Mouse (Mus musculus) thymus, adult 18-20 months (tissue): Measurements from ENCODE around the gene Safb.
A peak's percentile ranks its signal among the peaks of the same experiment; 100 is the strongest.
"Not testable (repeated sequence)": the region's sequence is repeated elsewhere in the genome, so short reads cannot be mapped to it uniquely, and the experiment has no call there.

Experiments used
- DNase-seq, 2 experiments: peaks; one replicate each; pipeline ENCODE4 v3.0.0; 2022; ENCODE audit warnings: mixed read lengths in 2 of 2

The Safb gene

DNA sequence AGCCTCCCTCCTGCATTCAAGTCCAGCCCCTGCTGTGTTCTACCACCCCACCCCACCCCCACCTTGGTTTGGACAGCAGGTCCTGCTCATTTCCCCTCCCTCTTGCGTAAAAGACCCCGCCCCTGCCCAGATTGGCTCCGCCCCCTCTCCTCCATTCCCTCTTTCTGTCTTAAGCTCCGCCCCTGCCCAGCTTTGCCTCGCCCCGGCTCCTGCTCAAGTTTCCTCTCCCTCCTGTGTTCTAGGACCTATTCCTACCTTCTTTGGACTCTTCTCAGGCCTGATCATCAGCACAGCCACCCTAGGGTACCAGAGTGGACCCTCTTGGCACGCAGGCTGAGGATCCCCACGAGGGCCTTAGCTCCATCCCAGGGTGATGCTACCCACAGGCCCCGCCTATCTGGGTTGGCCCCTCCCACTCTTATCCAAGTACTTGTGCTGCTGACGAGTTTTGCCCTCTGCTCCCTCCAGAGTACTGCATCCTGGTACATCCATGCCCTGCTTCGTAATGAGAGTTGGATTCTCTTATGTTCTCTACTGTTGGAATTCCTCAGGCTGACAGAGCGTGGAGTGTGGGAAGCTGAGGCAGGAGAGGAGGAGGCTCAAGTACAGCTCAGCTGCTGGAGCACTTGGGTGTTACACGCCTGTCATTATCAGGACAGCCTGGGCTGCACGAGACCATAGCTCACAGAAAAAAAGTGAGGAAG is 27.4 kb downstream of the Safb start:
- DNase-seq = no peak

DNA sequence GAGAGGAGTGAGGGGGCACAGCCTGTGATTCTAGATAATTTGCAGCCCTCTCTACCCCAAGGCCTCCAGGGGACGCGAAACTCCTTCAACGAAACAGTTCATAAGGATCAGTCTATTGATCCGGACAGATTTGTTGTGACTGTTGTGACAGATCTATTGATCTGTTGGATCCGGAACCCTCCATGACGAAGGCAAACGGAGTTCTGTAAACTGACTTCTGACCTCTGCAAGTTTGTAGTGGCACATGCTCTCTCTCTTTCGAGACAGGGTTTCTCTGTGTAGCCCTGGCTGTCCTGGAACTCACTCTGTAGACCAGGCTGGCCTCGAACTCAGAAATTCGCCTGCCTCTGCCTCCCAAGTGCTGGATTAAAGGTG is 27.9 kb downstream of the Safb start:
- not testable (repeated sequence) for DNase-seq

DNA sequence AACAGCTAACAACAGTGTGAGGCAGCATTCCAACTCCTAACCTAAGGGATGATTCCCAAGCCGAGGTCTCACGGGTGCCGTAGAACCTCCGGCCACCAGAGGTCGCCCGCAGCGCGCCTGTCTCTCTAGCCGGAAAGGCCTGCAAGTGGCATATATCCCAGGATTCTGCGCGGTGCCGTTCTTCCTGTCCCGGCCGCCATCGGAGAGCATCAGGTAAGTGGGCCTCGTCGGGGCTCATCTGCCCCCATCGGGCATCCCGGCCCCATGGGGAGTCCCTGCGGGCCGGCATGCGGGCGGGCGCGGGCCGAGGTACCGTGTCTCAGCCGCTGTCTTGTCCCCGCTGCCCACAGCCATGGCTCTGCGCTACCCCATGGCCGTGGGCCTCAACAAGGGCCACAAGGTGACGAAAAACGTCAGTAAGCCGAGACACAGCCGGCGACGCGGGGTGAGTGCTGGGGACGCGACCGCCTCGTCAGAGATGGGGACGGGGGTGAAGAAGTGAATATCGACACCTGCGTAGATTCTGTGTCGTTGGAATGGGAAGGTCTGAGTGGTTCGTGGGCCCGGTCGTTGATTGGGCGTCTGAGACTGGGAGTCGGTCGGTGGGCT is 28.7 kb downstream of the Safb start, which contains the start of gene Rpl36:
Gene Rpl36 (plus strand): TSS at position 181 of the 609 bp plus-strand sequence.
- peak; percentile 84 to 87 for DNase-seq

DNA sequence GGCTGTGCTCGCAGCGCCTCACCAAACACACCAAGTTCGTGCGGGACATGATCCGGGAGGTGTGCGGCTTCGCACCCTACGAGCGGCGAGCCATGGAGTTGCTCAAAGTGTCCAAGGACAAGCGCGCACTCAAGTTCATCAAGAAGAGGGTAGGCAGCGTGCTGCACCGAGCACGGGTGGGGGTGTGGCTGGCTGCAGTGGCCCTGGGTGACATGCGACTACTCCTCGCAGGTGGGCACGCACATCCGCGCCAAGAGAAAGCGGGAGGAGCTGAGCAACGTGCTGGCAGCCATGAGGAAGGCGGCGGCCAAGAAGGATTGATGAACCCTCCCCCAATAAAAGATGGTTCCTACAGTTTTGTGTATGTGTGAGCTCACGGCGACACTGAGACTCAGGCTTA is 29.3 kb downstream of the Safb start:
- DNase-seq = not testable (repeated sequence)

DNA sequence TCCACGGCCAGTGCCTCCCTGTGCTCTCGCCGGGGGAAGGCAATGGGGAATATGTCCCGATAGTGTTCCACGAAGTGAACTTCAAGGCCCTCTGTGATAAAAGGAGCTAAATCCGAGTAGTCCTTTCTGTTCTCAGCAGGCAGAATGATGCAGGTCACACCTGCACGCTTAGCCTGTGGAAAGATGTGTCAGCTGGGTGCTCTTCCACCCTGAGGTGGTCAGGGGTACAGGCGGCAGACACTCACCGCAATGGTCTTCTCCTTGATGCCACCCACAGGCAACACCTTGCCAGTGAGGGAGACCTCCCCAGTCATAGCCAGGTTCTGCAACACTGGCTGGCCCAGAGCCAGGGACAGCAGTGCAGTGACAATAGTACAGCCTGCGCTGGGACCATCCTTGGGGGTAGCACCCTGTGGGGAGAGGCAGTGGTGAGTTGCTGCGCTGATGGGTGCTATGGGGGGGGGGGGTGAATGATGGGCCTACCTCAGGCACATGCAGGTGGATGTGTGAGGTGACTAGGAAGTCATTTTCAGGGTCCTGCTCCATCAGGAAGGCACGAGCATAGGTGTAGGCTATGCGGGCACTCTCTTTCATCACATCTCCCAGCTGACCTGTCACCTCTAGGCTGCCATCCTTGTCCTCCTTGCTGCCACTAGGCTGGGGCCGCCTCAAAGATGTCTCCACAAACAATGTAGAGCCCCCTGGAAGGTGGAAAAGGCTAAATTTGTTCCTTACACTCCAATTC is 29.9 kb downstream of the Safb start:
- no peak for DNase-seq

DNA sequence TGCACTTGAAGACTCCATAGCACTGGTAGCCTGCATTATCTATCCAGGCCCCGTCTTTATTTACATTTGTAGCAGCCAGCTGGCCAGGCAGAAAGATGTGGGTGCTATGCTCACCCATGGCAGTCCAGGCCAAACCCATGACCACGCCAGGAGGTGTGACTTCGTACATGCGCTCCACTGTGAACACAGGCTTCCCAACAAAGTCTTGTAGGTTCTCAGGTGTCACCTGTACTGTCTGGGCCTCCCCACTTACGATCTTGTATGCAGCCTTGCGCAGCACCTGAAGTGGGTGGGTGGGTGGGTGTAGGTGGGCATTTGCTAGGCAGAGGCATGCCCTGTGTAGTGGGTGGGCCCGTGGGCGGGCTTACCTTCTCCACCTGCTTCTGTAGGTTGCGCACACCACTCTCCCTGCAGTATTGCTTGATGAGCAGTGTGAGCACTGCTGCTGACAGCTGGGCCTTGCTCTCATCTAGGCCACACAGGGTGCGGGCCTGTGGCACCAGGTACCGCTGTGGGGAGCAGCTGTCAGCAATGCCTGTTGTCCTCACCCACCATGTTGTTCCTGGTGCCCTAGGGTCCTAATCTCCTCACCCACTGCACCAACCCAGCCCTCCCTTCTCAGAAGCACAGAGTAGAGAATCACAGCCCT is 30.6 kb downstream of the Safb start:
- no peak for DNase-seq

DNA sequence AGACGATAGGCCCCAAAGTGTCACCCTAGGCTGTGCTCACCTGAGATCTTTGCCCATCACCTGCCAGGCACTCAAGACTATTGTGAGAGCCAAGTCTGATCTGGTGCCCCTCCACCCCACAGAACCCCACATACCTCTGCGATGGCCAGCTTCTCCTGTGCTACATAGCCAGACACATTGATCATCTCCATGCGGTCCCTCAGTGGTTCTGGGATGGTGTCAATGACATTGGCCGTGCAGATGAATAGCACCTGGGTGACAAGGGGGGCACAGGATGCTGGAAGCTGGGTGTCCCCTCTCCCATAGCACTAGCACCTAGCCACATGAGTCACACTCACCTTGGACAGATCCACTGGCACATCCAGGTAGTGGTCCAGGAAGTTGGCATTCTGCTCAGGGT is 31.2 kb downstream of the Safb start:
- no peak for DNase-seq

DNA sequence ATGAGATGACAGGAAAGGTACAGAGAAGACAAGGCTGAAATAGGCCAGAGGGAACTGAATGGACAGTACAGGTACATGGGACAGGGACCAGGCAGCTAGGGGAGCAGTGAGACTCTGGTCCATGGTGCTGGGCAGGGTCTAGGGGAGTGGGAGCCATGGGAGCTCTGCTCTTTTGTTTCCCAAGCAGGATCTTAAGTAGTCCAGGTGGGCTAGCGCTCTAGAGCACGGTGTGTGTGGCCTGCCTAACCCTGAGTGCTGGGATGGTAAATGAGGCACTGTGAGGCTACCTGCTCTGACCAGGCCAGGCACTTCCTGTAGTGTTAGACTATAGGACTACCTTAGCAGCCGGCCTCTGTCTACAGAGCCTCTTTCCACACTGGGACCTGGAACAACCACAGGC is 32.1 kb downstream of the Safb start:
- DNase-seq = no peak

DNA sequence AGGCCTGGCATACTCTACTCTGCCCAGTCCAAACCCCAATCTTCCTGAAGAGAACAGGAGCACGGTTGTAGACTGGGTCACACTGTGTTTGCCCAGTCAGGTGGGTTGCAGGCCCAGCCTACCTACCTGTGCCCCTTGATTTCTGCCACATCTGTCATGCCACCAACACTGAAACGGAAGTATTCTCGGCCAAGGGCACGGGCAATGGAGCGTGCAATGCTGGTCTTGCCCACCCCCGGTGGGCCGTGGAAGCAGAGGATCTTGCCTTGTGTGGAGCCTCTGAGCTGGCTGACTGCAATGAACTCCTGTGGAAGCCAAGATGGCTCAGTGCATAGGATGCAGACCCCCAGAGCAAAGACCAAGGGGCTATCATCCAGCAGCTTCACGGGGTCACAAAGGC is 33.0 kb downstream of the Safb start:
- no peak for DNase-seq

DNA sequence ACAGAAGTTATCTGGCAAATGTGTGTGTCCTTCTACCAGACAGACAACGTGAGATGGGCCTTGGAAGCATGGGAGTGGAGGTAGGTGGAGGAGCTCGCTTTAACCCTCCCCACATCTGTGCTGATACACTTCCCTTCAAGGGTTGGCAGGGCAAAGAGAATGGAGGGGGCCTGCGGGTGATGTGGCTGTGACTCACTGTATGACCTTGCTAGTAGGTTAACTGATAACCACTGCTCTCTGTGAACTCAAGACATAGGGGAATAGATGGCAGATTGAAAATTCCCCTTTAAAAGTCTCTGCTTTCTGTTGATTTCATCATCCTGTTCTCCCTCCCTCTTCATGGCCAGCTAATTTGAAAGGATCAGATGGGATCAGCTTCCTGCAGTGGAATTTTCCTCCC is 40.9 kb downstream of the Safb start:
- DNase-seq = no peak

DNA sequence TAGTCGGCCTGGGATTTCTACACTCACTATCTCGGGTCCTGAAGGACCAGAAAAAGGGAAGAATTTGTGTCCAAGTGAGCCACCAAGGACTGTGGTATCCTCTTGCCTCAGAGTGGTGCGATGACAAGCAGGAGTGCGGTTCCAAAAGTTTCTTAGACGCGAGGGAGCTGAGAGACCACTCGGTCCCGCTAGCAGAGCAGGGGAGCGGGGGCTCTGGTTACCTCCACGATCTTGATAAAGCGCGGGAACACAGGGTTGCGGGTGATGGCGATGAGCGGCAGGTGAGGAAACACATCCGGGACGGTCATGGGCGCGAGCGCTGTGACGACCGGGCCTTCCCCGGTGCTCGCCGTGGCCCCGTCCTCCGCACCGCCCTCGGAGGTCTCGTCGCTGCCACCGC is 41.6 kb downstream of the Safb start:
- no peak for DNase-seq

DNA sequence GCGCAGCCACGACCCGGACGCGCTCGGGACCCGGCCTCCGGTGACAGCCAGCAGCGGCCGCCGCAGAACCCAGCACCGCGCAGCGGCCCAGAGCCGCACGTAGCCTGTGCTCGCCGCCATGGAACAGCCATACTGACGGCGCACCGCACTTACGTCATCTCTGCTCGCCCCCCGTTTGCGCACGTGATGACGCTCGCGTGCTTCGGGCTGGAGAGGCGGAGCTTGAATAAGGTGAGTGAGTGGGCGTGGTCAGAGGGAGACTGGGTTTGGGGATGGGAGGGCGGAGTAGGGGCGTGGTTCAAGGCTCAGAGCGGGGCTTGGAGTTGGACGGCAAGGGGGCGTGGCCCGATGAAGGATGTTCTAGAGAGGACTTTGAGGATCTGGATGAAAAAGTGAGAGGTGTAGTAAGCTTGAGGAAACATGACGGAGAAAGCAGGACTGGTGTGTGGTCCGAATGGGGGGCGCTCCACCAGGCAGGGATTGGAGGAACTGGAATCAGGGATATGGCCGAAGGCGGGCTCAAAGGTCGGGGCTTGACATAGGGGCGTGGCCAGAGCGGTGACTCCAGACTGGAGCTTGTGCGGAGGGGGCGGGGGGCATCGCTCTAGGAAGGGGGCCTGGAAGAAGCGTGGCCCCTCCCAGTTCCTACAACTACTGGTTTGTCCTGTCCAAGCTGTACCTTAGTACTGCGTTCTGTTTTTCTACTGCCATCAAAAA is 42.3 kb downstream of the Safb start, which contains the start of gene Lonp1:
Gene Lonp1 (minus strand): TSS at position 134 of the 717 bp plus-strand sequence.
- peak; percentile 89 to 95 for DNase-seq

DNA sequence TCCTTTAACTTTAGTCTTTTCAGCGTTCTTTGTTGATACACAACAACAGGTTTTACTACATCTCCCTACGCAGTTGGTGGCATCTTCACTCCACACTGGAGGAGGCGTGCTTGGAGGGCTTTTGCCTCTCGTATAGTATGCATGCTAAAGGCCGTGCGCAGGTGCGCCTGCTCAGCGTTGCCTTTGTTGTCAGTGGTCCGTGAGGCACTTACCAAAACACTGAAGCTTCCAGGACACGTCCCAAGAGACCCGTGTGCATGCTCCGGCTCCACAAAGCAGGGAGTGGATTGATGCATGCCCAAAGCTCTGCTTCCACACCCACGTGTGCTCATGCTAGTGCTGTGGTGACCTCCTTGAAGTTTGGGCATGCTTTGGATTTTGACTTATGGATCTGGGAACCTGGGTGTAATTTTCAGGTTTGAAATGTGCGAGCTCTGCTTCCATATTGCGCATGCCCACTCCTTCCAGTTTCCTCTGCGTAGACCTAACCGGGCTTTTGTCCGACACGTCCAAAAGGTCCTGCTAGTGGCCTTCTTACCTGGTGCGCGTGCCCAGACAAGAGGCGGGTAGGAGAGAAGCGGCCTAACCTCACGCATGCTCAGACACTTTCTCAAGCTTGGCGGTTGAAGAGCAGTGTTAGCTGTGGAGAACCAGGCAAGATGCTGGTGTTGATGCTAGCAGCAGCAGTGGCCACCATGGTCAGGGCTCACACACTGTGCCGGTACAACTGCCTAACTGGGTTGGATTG is 43.1 kb downstream of the Safb start, which contains the start of gene Catsperd:
Gene Catsperd (plus strand): TSS at position 614 of the 748 bp plus-strand sequence.
- DNase-seq = no peak

DNA sequence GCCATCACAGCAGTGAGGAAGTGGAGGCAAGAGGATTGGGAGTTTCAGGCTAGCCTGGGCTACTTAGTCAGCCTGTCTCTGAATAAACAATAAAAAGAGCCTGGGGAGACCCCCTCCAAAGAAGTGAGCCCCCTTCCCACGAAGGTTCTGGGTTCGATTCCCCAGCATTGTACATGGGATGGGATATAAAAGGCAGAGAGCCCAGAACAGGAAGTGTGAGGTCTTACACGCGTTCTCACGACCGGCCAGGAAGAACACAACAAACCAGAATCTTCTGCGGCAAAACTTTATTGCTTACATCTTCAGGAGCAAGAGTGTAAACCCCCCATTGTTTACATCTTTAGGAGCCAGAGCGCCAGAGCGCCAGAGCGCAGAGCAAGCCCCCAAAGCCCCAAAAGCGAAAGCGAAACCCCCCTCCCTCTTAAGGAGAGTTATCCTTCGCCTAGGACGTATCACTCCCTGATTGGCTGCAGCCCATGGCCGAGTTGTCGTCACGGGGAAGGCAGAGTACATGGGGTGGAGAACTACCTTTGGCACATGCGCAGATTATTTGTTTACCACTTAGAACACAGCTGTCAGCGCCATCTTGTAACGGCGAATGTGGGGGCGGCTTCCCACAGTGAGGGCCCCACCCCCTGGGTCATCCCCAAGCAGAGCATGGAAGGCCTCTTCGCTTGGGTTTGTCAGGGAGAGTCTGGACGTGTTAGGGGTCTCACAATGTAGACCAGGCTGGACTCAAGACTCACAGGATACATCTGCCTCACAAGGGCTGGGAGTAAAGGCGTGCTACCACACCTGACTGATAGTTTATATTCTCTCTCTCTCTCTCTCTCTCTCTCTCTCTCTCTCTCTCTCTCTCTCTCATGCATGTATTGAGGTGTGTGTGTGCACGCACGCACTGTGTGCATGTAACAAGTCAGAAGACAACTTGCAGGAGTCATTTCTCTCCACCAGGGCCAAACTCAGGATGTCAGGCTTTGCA is 45.5 kb downstream of the Safb start:
- not testable (repeated sequence) for DNase-seq

DNA sequence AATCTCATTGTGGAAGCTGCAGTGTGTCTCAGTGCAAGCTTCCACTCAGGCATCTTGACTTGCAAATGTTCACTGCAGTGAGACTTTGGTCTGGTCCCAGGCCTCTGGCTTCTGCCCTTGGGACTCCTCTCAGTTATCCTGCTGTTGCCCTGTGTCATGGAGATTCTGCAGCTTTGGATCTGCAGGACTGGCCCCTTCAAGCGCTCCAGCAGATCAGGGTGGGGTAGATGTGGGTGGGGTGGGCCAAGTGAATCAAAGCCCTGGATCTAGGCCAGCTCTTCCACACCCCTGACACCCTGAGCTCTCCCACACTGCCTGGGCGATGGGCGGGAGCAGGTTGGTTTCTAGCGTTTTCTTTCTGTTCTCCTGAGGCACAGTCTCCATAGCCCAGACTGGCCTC is 47.2 kb downstream of the Safb start:
- DNase-seq = no peak

DNA sequence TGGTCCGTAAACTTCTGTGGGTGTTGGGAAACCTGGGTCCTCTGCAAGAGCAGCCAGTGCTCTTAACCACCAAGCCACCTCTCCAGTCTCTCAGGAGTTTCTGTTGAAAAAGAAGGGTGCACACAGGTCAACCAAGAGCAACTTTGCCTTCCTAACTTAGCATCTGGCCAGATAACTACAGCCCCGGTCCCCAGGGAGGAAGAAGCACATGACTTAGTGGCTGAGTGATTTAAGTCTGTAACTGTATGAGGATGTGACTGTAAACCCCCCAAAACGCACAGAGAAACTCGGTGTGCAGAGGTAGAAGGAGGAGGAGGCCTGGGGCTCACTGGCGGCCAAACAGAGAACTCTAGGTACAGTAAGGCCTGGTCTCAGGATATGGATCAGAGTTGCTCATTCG is 49.4 kb downstream of the Safb start:
- no peak for DNase-seq

DNA sequence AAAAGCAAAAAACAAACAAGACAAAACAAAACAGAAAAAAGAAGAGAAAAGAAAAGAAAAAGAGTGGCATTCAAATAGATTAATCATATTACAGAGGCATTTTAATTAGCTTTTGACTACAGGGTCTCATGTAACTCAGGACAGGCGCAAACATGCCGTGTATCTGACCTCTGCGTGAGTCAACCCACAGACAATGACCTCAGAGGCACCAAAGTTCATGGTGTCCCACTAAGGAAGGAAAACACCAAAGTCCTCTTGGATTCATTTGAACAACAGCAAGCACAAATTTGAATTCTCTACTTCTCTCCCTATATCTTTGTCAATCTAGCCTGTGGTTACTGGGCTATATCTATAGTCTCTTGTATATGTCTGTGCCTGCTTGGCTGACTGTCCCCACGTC is 58.6 kb downstream of the Safb start:
- no peak for DNase-seq

DNA sequence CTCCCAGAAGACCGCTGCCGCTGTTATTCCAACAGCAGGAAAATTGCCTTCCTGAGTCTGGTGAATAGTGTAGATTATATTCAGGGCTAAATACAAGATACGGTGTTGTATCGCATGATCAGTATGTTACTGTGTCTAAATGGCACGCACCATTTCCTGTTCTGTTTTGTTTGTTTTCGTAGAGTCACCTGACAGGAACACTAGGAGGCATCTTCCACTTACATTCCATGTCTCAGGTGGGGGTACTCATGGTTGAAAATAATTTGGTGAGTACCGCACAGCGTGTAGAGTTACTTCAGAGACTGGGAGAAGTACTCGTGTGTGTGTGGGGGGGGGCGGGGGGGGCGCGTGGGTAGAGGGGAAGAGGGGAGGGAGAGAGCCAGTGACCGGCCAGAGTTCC is 62.9 kb downstream of the Safb start:
- DNase-seq = no peak

DNA sequence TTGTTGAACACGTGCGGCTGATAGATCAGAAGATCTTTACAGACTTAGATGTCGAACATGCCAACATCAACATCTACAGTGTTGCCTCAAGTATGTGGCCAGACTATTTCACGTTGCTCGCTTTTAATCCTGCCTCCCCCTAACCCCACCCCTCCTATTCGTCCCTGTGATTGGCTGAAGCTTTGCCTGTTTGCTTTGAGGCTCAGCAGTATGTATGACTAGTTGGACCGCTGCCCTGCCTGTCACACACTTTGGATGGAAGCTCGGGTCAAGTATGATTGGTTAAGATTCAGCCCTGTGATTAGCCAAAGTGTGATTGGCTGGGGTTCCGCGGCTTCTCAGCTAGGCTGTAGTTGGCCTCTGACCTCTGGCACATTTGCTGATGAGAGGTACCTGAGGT is 67.2 kb downstream of the Safb start:
- DNase-seq = no peak

DNA sequence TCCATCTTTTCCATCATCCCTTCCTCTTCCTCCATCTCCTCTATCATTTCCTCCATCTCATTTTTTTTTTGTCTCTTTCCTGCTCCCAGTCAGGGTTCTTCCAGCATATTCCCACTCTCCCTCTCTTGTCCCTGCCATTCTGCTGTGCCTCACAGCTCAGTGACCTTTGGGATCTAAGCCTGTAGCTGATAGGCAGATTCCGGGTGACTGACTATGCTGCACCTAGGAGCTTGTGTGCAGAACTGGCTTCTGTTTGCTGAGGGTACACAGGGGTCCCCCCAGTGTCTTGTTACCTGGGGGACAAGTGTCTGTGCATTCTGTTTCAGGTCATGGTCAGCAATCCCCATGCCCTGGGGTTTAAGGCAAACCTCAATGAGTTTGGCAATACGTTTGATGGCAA is 70.1 kb downstream of the Safb start:
- no peak for DNase-seq

DNA sequence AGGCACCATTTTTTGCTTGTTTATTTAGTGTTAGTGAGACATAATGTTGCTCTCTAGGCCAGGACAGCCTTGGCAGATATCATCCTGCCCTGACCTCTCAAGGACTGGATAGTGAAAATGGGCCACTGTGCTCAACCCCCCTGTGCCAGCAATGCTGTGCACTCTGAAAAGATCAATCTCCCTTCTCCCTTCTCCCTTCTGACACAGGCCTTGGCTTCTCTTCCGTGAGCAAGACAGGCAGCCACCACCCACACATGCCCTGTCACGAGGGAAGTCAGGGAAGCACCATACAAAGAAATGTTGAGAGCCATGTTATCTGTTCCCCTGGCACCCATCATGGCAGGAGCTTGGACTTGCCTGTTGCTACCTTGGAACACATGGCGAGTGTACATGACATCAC is 70.7 kb downstream of the Safb start:
- no peak for DNase-seq
